Mouse (Mus musculus): ENCODE results near the gene Wipf3. TPM values are rescaled to one million over a fixed set of nuclear protein-coding genes. Genes with fewer than 3 reads are reported as not detected.

The Wipf3 gene
- polyA plus RNA-seq, 1 experiment from 2014 or later: 1.2 TPM

DNA sequence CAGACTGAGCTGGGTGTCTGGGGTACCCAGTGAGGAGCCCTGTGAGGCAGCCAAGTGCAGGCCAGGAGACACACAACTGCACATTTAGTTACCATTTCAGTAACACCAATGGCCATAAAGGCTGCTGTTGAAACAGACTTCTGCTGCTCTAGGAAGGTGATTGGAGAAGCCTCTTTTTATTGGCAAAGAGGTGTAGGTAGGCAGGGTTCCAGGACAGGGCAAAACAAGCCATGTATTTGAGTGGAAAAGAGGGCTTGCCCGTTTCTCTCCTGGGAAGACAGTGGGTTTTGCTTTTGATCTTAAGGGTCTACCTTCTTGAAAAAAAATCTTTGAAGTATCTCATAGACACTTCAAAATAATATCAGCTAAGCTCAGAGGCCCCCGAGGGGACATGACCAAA, 82.9 kb downstream of the Wipf3 start:
- Histone ChIP-seq H3K4me3 (ENCODE audit: low read depth, low read length) (no peak overlapping the region), H3K9me3 (ENCODE audit: control insufficient read depth, low read length) (no peaks in the 10 kb centered on the region), H3K9ac (ENCODE audit: low read length) (no peak overlapping the region), H3K4me2 (ENCODE audit: low read length) (no peak overlapping the region), H3K27me3 (replicated peaks; ENCODE audit: control insufficient read depth, insufficient read depth, low read length) (no peaks in the 10 kb centered on the region), H3K36me3 (ENCODE audit: control insufficient read depth, insufficient read depth, low read length) (no peaks in the 10 kb centered on the region), H3K27ac (ENCODE audit: low read depth) (no peak overlapping the region), H3K4me1 (replicated peaks; ENCODE audit: control insufficient read depth, insufficient read depth, low read length) (peaks cover 4% of the 10 kb centered on the region; the same call in 1 of the 2 replicates)
- no peak for ATAC-seq (replicated peaks; ENCODE audit: low FRiP score, low TSS enrichment, low read depth)
- WGBS: 74% methylated on average over 2 of the region's 2 CpGs
- DNase-seq (ENCODE audit: low spot score): no peak

DNA sequence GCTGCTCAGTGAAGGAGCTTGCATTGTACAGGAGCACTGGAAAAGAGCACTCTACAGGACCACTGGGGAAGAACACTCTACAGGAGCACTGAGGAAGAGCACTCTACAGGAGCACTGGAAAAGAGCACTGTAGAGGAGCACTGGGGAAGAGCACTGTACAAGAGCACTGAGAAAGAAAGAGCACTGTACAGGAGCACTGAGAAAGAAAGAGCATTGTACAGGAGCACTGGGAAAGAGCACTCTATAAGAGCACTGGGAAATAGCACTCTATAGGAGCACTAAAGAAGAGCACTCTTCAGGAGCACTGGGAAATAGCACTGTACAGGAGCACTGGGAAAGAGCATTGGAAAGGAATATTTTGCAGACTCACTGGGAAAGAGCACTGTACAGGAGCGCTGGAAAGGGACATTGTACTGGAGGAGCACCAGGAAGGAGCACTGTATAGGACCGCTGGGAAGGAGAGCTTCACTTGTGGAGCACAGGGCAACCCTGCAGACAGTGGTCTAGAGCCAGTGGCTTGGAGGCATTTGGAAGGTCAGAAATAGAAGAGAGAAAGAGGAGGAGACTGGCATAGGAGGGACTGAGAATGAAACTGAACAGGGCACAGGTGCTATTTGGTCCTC, 87.2 kb downstream of the Wipf3 start:
- H3K4me1 ChIP-seq (replicated peaks; ENCODE audit: control insufficient read depth, insufficient read depth, low read length): no peaks in the 10 kb centered on the region
- 89% methylated on average over 2 of the region's 2 CpGs for WGBS
- H3K9ac ChIP-seq (ENCODE audit: low read length): no peak overlapping the region
- H3K36me3 ChIP-seq (ENCODE audit: control insufficient read depth, insufficient read depth, low read length): no peaks in the 10 kb centered on the region
- no peak overlapping the region for H3K27ac ChIP-seq (ENCODE audit: low read depth)
- no peak overlapping the region for H3K4me3 ChIP-seq (ENCODE audit: low read depth, low read length)
- no peak for DNase-seq (ENCODE audit: low spot score)
- H3K9me3 ChIP-seq (ENCODE audit: control insufficient read depth, low read length): no peaks in the 10 kb centered on the region
- no peaks in the 10 kb centered on the region for H3K27me3 ChIP-seq (replicated peaks; ENCODE audit: control insufficient read depth, insufficient read depth, low read length)
- no peak overlapping the region for H3K4me2 ChIP-seq (ENCODE audit: low read length)
- ATAC-seq (replicated peaks; ENCODE audit: low FRiP score, low TSS enrichment, low read depth): no peak

DNA sequence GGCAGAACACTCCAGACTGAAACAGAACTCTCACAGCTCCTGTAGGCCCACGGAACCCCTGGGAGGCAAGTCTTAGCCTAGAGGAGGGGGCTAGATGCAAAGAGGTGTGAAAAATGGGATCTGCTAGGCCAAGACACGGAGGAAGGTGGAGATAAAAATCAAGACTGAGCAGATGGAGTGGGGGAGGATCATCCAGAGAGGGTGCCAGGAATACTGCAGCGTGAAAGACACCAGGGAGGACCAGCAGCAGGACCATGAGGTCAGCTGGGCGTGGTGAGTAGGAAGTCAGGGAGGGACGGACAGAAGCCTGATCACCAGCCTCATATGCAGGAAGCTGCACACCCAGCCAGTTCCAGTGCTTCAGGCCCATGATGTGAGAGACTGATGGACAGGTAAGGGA, 89.4 kb downstream of the Wipf3 start:
- Histone ChIP-seq H3K4me1 (replicated peaks; ENCODE audit: control insufficient read depth, insufficient read depth, low read length) (no peaks in the 10 kb centered on the region), H3K9me3 (ENCODE audit: control insufficient read depth, low read length) (no peaks in the 10 kb centered on the region), H3K27me3 (replicated peaks; ENCODE audit: control insufficient read depth, insufficient read depth, low read length) (no peaks in the 10 kb centered on the region), H3K27ac (ENCODE audit: low read depth) (no peak overlapping the region), H3K4me3 (ENCODE audit: low read depth, low read length) (no peak overlapping the region), H3K36me3 (ENCODE audit: control insufficient read depth, insufficient read depth, low read length) (no peaks in the 10 kb centered on the region), H3K9ac (ENCODE audit: low read length) (no peak overlapping the region), H3K4me2 (ENCODE audit: low read length) (no peak overlapping the region)
- ATAC-seq (replicated peaks; ENCODE audit: low FRiP score, low TSS enrichment, low read depth): no peak
- no peak for DNase-seq (ENCODE audit: low spot score)
- 54% methylated on average over 5 of the region's 5 CpGs for WGBS

DNA sequence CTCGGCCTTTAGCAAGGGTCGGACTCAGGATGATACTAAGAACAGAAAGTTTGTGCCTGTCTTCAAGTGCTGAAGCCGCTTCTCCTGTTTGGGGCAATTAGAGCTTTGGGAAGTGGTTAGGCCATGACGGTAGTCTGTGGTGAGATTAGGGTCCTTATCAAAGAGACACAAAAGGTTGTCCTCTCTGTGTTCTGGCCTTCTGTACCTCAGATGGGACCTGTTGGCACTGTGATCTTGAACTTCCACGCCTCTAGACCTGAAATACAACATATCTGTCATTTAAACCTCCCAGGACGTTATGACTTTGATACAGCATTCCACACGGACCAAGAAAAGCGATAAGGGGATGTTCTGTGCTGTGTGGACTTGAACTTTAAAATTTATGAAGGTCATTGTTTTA, 99.3 kb downstream of the Wipf3 start:
- DNase-seq (ENCODE audit: low spot score) (no peak), ATAC-seq (replicated peaks; ENCODE audit: low FRiP score, low TSS enrichment, low read depth) (no peak)
- Histone ChIP-seq H3K4me3 (ENCODE audit: low read depth, low read length) (no peak overlapping the region), H3K9ac (ENCODE audit: low read length) (no peak overlapping the region), H3K4me2 (ENCODE audit: low read length) (no peak overlapping the region), H3K9me3 (ENCODE audit: control insufficient read depth, low read length) (no peaks in the 10 kb centered on the region), H3K36me3 (ENCODE audit: control insufficient read depth, insufficient read depth, low read length) (no peaks in the 10 kb centered on the region), H3K4me1 (replicated peaks; ENCODE audit: control insufficient read depth, insufficient read depth, low read length) (no peaks in the 10 kb centered on the region), H3K27ac (ENCODE audit: low read depth) (no peak overlapping the region), H3K27me3 (replicated peaks; ENCODE audit: control insufficient read depth, insufficient read depth, low read length) (no peaks in the 10 kb centered on the region)
- WGBS: 88% methylated on average over 8 of the region's 8 CpGs

DNA sequence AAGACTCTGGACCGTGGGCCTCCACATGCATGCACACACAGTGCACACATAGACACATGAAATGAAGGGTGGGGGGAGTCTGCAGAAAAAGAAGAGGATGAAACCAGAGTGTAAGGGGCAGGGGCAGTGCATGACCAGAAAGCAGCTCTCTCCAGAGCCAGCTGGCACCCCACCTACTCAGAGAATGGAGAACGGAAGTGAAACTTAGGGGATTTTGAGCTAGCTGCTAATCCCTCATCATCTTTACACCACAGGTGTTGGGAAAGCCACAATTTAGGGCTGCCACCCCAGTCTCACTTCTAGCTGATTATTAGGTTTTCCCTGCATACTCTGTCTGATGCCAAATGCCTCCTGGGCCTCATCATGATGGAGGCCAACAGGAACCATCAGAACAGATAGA, 100.8 kb downstream of the Wipf3 start:
- Histone ChIP-seq H3K4me3 (ENCODE audit: low read depth, low read length) (no peak overlapping the region), H3K9me3 (ENCODE audit: control insufficient read depth, low read length) (no peaks in the 10 kb centered on the region), H3K36me3 (ENCODE audit: control insufficient read depth, insufficient read depth, low read length) (no peaks in the 10 kb centered on the region), H3K9ac (ENCODE audit: low read length) (no peak overlapping the region), H3K27me3 (replicated peaks; ENCODE audit: control insufficient read depth, insufficient read depth, low read length) (no peaks in the 10 kb centered on the region), H3K4me2 (ENCODE audit: low read length) (no peak overlapping the region), H3K27ac (ENCODE audit: low read depth) (no peak overlapping the region), H3K4me1 (replicated peaks; ENCODE audit: control insufficient read depth, insufficient read depth, low read length) (no peaks in the 10 kb centered on the region)
- no peak for DNase-seq (ENCODE audit: low spot score)
- ATAC-seq (replicated peaks; ENCODE audit: low FRiP score, low TSS enrichment, low read depth): no peak
- 83% methylated on average over 2 of the region's 2 CpGs for WGBS

DNA sequence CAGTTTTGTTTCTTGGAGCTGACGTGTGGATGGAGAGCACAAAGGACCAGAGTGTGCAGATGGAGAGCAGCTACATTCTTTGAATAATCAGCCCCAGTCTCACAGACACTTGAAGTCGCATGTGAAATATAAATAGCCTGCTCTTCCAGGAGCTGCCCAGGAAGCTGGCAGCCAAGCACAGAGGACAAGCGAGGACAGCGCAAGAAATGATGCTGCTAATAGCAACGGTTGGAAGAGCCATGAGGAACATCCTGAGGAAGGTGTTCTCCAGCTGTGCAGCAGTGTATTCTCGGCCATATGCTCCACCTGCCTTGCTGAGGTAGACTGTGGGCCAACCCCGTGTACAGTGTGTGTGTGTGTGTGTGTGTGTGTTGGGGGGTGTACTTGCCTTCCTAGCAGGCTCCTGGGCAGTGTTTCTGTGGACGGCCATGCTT, 101.7 kb downstream of the Wipf3 start:
- no peak for ATAC-seq (replicated peaks; ENCODE audit: low FRiP score, low TSS enrichment, low read depth)
- no peaks in the 10 kb centered on the region for H3K27me3 ChIP-seq (replicated peaks; ENCODE audit: control insufficient read depth, insufficient read depth, low read length)
- 51% methylated on average over 8 of the region's 8 CpGs for WGBS

DNA sequence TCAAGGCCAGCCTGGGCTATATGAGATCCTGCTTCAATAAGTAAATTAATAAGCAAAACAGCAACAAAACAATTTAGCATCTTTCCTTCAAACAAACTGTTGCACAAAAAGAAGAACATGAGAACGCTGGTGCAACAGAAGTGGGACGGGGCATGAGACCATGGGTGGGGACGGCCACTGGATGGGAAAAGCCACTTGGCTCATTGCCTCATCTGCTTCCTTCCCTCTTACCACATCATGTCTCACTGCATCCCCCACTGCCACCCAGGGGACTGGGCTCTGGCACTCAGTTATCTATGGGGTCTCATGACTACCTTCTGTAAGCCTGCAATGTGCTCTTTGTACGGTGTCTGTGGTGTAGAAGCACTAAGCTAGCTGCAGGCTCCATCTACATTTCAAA, 106.1 kb downstream of the Wipf3 start:
- no peak overlapping the region for H3K9ac ChIP-seq (ENCODE audit: low read length)
- DNase-seq (ENCODE audit: low spot score) (no peak), ATAC-seq (replicated peaks; ENCODE audit: low FRiP score, low TSS enrichment, low read depth) (no peak)
- H3K4me3 ChIP-seq (ENCODE audit: low read depth, low read length): no peak overlapping the region
- no peaks in the 10 kb centered on the region for H3K9me3 ChIP-seq (ENCODE audit: control insufficient read depth, low read length)
- H3K4me1 ChIP-seq (replicated peaks; ENCODE audit: control insufficient read depth, insufficient read depth, low read length): no peaks in the 10 kb centered on the region
- H3K4me2 ChIP-seq (ENCODE audit: low read length): no peak overlapping the region
- no peaks in the 10 kb centered on the region for H3K36me3 ChIP-seq (ENCODE audit: control insufficient read depth, insufficient read depth, low read length)
- no peak overlapping the region for H3K27ac ChIP-seq (ENCODE audit: low read depth)
- 92% methylated on average over 4 of the region's 4 CpGs for WGBS
- no peaks in the 10 kb centered on the region for H3K27me3 ChIP-seq (replicated peaks; ENCODE audit: control insufficient read depth, insufficient read depth, low read length)

More for the DNA sequence above, 101.7 kb downstream of the Wipf3 start:
- Histone ChIP-seq H3K9me3 (ENCODE audit: control insufficient read depth, low read length) (no peaks in the 10 kb centered on the region), H3K27ac (ENCODE audit: low read depth) (no peak overlapping the region), H3K9ac (ENCODE audit: low read length) (no peak overlapping the region), H3K4me2 (ENCODE audit: low read length) (no peak overlapping the region), H3K4me3 (ENCODE audit: low read depth, low read length) (no peak overlapping the region), H3K36me3 (ENCODE audit: control insufficient read depth, insufficient read depth, low read length) (no peaks in the 10 kb centered on the region), H3K4me1 (replicated peaks; ENCODE audit: control insufficient read depth, insufficient read depth, low read length) (no peaks in the 10 kb centered on the region)
- no peak for DNase-seq (ENCODE audit: low spot score)

DNA sequence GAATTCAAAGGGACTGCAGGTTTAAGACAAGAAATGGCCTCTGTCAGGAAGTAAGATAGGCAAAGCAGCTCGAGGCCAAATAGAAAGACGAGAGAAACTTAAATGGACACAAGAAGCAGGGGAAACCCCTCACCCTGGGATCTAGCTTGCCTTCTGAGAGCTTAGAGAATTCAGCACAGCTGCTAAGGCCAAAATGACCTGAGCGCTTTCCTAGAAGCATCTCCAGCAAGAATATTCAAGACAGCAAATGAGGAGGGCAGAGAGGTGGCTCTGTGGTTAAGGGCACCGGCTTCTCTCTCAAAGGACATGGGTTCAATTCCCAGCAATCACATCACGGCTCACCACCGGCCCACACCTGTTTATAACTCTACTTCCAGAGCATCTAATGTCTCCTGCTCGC, 107.7 kb downstream of the Wipf3 start:
- H3K4me1 ChIP-seq (replicated peaks; ENCODE audit: control insufficient read depth, insufficient read depth, low read length): no peaks in the 10 kb centered on the region
- H3K36me3 ChIP-seq (ENCODE audit: control insufficient read depth, insufficient read depth, low read length): no peaks in the 10 kb centered on the region
- no peak overlapping the region for H3K27ac ChIP-seq (ENCODE audit: low read depth)
- ATAC-seq (replicated peaks; ENCODE audit: low FRiP score, low TSS enrichment, low read depth) (no peak), DNase-seq (ENCODE audit: low spot score) (no peak)
- H3K9me3 ChIP-seq (ENCODE audit: control insufficient read depth, low read length): no peaks in the 10 kb centered on the region
- WGBS: 84% methylated on average over 7 of the region's 7 CpGs
- no peak overlapping the region for H3K4me3 ChIP-seq (ENCODE audit: low read depth, low read length)
- no peak overlapping the region for H3K9ac ChIP-seq (ENCODE audit: low read length)
- no peaks in the 10 kb centered on the region for H3K27me3 ChIP-seq (replicated peaks; ENCODE audit: control insufficient read depth, insufficient read depth, low read length)
- no peak overlapping the region for H3K4me2 ChIP-seq (ENCODE audit: low read length)

DNA sequence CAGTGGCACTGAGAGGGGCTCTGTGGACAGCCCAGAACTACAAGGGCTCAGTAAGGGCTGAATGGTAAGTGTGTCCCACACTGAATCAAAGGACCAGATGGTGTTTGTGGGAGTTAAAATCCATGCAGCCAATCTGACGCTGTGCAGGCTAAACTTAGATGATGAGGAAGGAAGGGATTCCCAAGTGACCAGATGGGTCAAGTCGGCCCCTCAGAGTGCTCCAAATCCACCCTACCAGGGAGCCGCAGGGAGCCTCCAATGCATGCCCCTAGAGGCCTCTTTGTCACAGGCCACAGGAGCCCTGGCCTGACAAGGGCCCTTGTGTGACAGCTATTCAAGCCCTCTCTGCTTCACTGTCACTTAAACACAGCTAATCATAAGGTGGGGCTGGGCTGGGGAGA, 109.4 kb downstream of the Wipf3 start:
- H3K4me2 ChIP-seq (ENCODE audit: low read length): no peak overlapping the region
- H3K4me3 ChIP-seq (ENCODE audit: low read depth, low read length): no peak overlapping the region
- no peak for ATAC-seq (replicated peaks; ENCODE audit: low FRiP score, low TSS enrichment, low read depth)
- no peak overlapping the region for H3K9ac ChIP-seq (ENCODE audit: low read length)
- H3K9me3 ChIP-seq (ENCODE audit: control insufficient read depth, low read length): no peaks in the 10 kb centered on the region
- WGBS: 59% methylated on average over 3 of the region's 3 CpGs
- no peaks in the 10 kb centered on the region for H3K4me1 ChIP-seq (replicated peaks; ENCODE audit: control insufficient read depth, insufficient read depth, low read length)
- H3K27me3 ChIP-seq (replicated peaks; ENCODE audit: control insufficient read depth, insufficient read depth, low read length): no peaks in the 10 kb centered on the region
- no peak overlapping the region for H3K27ac ChIP-seq (ENCODE audit: low read depth)
- H3K36me3 ChIP-seq (ENCODE audit: control insufficient read depth, insufficient read depth, low read length): no peaks in the 10 kb centered on the region
- no peak for DNase-seq (ENCODE audit: low spot score)
